Mouse (Mus musculus) neural tube, embryonic 14.5 days (tissue): ENCODE results near the gene Zc3h12a. TPM values are rescaled to one million over a fixed set of nuclear protein-coding genes. Genes with fewer than 3 reads are reported as not detected.

ENCODE experiments used
- ATAC-seq: fragments of 200-750 bp; cut with Nextera tagmentation; 2 replicates; pipeline ENCODE4 v1.8.0; 2017; ENCODE audit warnings: low read depth, mild to moderate bottlenecking, moderate TSS enrichment, moderate library complexity
- H3K27ac ChIP-seq: fragments of 300-500 bp; sonication (generic); 2 replicates; pipeline ENCODE4 v1.5.1; 2014; ENCODE audit warnings: low read depth, mild to moderate bottlenecking, control low read depth, low read length, moderate library complexity, mixed read lengths
- H3K27me3 ChIP-seq: fragments of 300-500 bp; sonication (generic); 2 replicates; pipeline ENCODE4 v1.6.1; 2014; ENCODE audit warnings: low read length; ENCODE audit not compliant: control insufficient read depth, insufficient read depth
- H3K36me3 ChIP-seq: fragments of 300-500 bp; sonication (generic); 2 replicates; pipeline ENCODE4 v1.6.1; 2014; ENCODE audit warnings: low read length, mixed read lengths; ENCODE audit not compliant: control insufficient read depth, insufficient read depth
- H3K4me1 ChIP-seq: fragments of 300-500 bp; sonication (generic); 2 replicates; pipeline ENCODE4 v1.6.1; 2014; ENCODE audit warnings: low read length; ENCODE audit not compliant: control insufficient read depth, insufficient read depth
- H3K4me2 ChIP-seq: fragments of 300-500 bp; sonication (generic); 2 replicates; pipeline ENCODE4 v1.6.1; 2014; ENCODE audit warnings: mild to moderate bottlenecking, low read depth, low read length, control low read depth
- H3K4me3 ChIP-seq: fragments of 300-500 bp; sonication (generic); 2 replicates; pipeline ENCODE4 v1.5.1; 2014; ENCODE audit warnings: low read depth, low read length, control low read depth, mixed read lengths
- H3K9ac ChIP-seq: fragments of 300-500 bp; sonication (generic); replicated peaks from 2 replicates; pipeline ENCODE4 v1.6.1; 2014; ENCODE audit warnings: low read depth, mild to moderate bottlenecking, control low read depth, low read length, mixed read lengths
- H3K9me3 ChIP-seq: fragments of 300-500 bp; sonication (generic); 2 replicates; pipeline ENCODE4 v1.6.1; 2016; ENCODE audit warnings: low read length; ENCODE audit not compliant: control insufficient read depth
- WGBS: fragments of 180-500 bp; shearing (Covaris S2); extraction: QIAGEN DNeasy Blood & Tissue Kit; methylation state at CpG from one replicate; pipeline ENCODE4 v1.1.7; 2014; 5-methylcytosine and 5-hydroxymethylcytosine counted together
- polyA plus RNA-seq: library from polyadenylated mRNA; unstranded; fragments of >200 nt; fragmentation: Nextera tagmentation; extraction: Ambion mirVana; gene quantifications from 2 replicates; pipeline ENCODE4 v1.2.1, GENCODE M21; 2014

The Zc3h12a gene
- polyA plus RNA-seq, 1 experiment from 2014 or later, result 0.51 TPM

GRCm38 (mm10) chr4:125134631-125135030 is 7.0 kb upstream of the Zc3h12a start:
- no peaks in the 10 kb centered on the region for H3K27me3 ChIP-seq
- no peak for ATAC-seq
- no peaks in the 10 kb centered on the region for H3K4me1 ChIP-seq
- H3K27ac ChIP-seq, result no peak overlapping the region
- no peak overlapping the region for H3K9ac ChIP-seq
- H3K36me3 ChIP-seq, result no peaks in the 10 kb centered on the region
- no peaks in the 10 kb centered on the region for H3K9me3 ChIP-seq
- WGBS, result 89% methylated on average over 5 of the region's 5 CpGs
- no peak overlapping the region for H3K4me2 ChIP-seq
- H3K4me3 ChIP-seq, result no peak overlapping the region

GRCm38 (mm10) chr4:125134192-125134591 is 6.6 kb upstream of the Zc3h12a start:
- H3K27ac ChIP-seq, result no peak overlapping the region
- H3K4me2 ChIP-seq, result no peak overlapping the region
- no peaks in the 10 kb centered on the region for H3K9me3 ChIP-seq
- H3K4me3 ChIP-seq, result no peak overlapping the region
- H3K4me1 ChIP-seq, result no peaks in the 10 kb centered on the region
- no peaks in the 10 kb centered on the region for H3K27me3 ChIP-seq
- no peak overlapping the region for H3K9ac ChIP-seq
- WGBS, result 80% methylated on average over 4 of the region's 4 CpGs
- ATAC-seq, result no peak
- no peaks in the 10 kb centered on the region for H3K36me3 ChIP-seq

- no peak overlapping the region for H3K4me2 ChIP-seq
- no peak for ATAC-seq
- 20% methylated on average over 5 of the region's 5 CpGs for WGBS
Measured at GRCm38 (mm10) chr4:125132394-125132793, 4.8 kb upstream of the Zc3h12a start.

GRCm38 (mm10) chr4:125131493-125131892 is 3.9 kb upstream of the Zc3h12a start:
- H3K4me1 ChIP-seq, result no peaks in the 10 kb centered on the region
- no peak overlapping the region for H3K9ac ChIP-seq
- no peak overlapping the region for H3K4me2 ChIP-seq
- ATAC-seq, result no peak
- H3K27ac ChIP-seq, result no peak overlapping the region
- 0 out of 2 replicates have a peak, but pooled peaks cover 2% of the 10 kb centered on the region for H3K27me3 ChIP-seq
- no peaks in the 10 kb centered on the region for H3K36me3 ChIP-seq
- WGBS, result 83% methylated on average over 4 of the region's 4 CpGs
- H3K9me3 ChIP-seq, result no peaks in the 10 kb centered on the region
- no peak overlapping the region for H3K4me3 ChIP-seq

More at GRCm38 (mm10) chr4:125132394-125132793, 4.8 kb upstream of the Zc3h12a start:
- Histone ChIP-seq H3K4me1 (no peaks in the 10 kb centered on the region), H3K36me3 (no peaks in the 10 kb centered on the region), H3K9me3 (no peaks in the 10 kb centered on the region), H3K4me3 (no peak overlapping the region), H3K27me3 (no peaks in the 10 kb centered on the region), H3K27ac (no peak overlapping the region), H3K9ac (no peak overlapping the region)

GRCm38 (mm10) chr4:125126761-125127160 is 879 bp downstream of the Zc3h12a start:
- H3K27me3 ChIP-seq, result 0 out of 2 replicates have a peak, but pooled peaks cover 5% of the 10 kb centered on the region
- no peaks in the 10 kb centered on the region for H3K4me1 ChIP-seq
- no peak overlapping the region for H3K9ac ChIP-seq
- no peak overlapping the region for H3K27ac ChIP-seq
- H3K4me3 ChIP-seq, result peak overlapping the region; percentile 55
- no peaks in the 10 kb centered on the region for H3K36me3 ChIP-seq
- WGBS, result 80% methylated on average over 7 of the region's 7 CpGs
- H3K9me3 ChIP-seq, result no peaks in the 10 kb centered on the region
- peak overlapping the region; percentile 78; the same call in 1 of the 2 replicates for H3K4me2 ChIP-seq
- ATAC-seq, result no peak

- H3K4me1 ChIP-seq, result no peaks in the 10 kb centered on the region
- no peaks in the 10 kb centered on the region for H3K36me3 ChIP-seq
- H3K9ac ChIP-seq, result no peak overlapping the region
- H3K4me3 ChIP-seq, result no peak overlapping the region
- no peak for ATAC-seq
- H3K9me3 ChIP-seq, result no peaks in the 10 kb centered on the region
- no peak overlapping the region for H3K27ac ChIP-seq
- H3K27me3 ChIP-seq, result 0 out of 2 replicates have a peak, but pooled peaks cover 5% of the 10 kb centered on the region
- WGBS, result 90% methylated on average over 3 of the region's 3 CpGs
- H3K4me2 ChIP-seq, result no peak overlapping the region
Measured at GRCm38 (mm10) chr4:125126186-125126585, 1.5 kb downstream of the Zc3h12a start.

GRCm38 (mm10) chr4:125125361-125125921 is 2.2 kb downstream of the Zc3h12a start:
- H3K36me3 ChIP-seq, result no peaks in the 10 kb centered on the region
- no peak overlapping the region for H3K4me2 ChIP-seq
- no peak overlapping the region for H3K4me3 ChIP-seq
- WGBS, result 67% methylated on average over 7 of the region's 7 CpGs
- no peak overlapping the region for H3K27ac ChIP-seq
- H3K9me3 ChIP-seq, result no peaks in the 10 kb centered on the region
- 0 out of 2 replicates have a peak, but pooled peaks cover 5% of the 10 kb centered on the region for H3K27me3 ChIP-seq
- ATAC-seq, result no peak
- no peaks in the 10 kb centered on the region for H3K4me1 ChIP-seq
- no peak overlapping the region for H3K9ac ChIP-seq

- H3K9ac ChIP-seq, result no peak overlapping the region
- no peaks in the 10 kb centered on the region for H3K9me3 ChIP-seq
- H3K27me3 ChIP-seq, result 0 out of 2 replicates have a peak, but pooled peaks cover 5% of the 10 kb centered on the region
- no peak overlapping the region for H3K4me3 ChIP-seq
- 45% methylated on average over 7 of the region's 7 CpGs for WGBS
- no peak overlapping the region for H3K4me2 ChIP-seq
- no peak overlapping the region for H3K27ac ChIP-seq
- H3K4me1 ChIP-seq, result no peaks in the 10 kb centered on the region
- no peak for ATAC-seq
- H3K36me3 ChIP-seq, result no peaks in the 10 kb centered on the region
Measured at GRCm38 (mm10) chr4:125124424-125125209, 3.0 kb downstream of the Zc3h12a start.

GRCm38 (mm10) chr4:125123279-125123671 is 4.4 kb downstream of the Zc3h12a start:
- ATAC-seq, result no peak
- Histone ChIP-seq H3K4me1 (no peaks in the 10 kb centered on the region), H3K36me3 (no peaks in the 10 kb centered on the region), H3K4me3 (no peak overlapping the region), H3K27ac (no peak overlapping the region), H3K4me2 (no peak overlapping the region), H3K9ac (no peak overlapping the region), H3K9me3 (no peaks in the 10 kb centered on the region), H3K27me3 (0 out of 2 replicates have a peak, but pooled peaks cover 5% of the 10 kb centered on the region)
- 77% methylated on average over 7 of the region's 7 CpGs for WGBS
